Mouse (Mus musculus) adrenal gland, adult 10 weeks (tissue): ENCODE measurements around the gene Gm5725. TPM values are rescaled to one million over a fixed set of nuclear protein-coding genes. Genes with fewer than 3 reads are reported as not detected.

Experiments used
- polyA plus RNA-seq: library from polyadenylated mRNA; stranded (reverse); fragments of 350-450 nt; fragmentation: Illumina TruSeq; extraction: RNeasy Lipid Tissue Mini Kit (QIAGEN cat#74804); gene quantifications from one replicate; pipeline ENCODE4 v1.2.3, GENCODE M21; 2014; ENCODE audit warnings: low read depth, low replicate concordance

The Gm5725 gene
- polyA plus RNA-seq = not detected

DNA sequence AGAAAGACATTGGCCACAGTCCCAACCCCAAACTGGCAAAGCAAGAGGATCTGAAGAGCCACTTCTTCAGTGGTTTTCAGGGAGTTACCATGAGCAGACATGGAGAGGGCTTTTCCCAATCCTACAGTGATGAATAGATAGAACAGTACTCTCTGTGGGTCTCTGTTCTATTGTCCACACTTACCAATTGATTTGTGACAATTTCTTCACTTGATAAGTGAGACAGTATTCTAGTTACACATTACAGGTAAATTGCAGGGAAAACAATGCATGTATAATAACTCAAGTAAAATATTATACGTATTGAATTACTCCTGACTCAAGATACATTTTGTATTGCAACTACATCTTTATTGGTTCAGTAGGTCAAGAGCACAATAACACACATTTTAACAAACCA is at the start of gene Gm5725:
TSS of gene Gm5725 (minus strand) at position 101 of the 400 bp plus-strand sequence.

DNA sequence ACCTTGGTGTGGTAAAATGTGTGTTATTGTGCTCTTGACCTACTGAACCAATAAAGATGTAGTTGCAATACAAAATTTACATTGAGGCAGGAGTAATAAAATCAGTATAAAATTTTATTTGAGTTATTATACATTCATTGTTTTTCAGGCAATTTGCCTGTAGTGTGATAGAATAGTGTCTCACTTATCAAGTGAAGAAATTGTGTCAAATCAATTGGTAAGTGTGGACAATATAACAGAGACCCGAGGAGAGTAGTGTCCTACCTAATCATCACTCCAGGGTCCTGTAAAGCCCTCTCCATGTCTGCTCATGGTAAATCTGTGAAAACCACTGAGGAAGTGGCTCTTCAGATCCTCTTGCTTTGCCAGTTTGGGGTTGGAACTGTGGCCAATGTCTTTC is 12.0 kb downstream of the Gm5725 start, which contains the start of gene Vmn1r135:
TSS of gene Vmn1r135 (plus strand) at position 301 of the 400 bp plus-strand sequence.

DNA sequence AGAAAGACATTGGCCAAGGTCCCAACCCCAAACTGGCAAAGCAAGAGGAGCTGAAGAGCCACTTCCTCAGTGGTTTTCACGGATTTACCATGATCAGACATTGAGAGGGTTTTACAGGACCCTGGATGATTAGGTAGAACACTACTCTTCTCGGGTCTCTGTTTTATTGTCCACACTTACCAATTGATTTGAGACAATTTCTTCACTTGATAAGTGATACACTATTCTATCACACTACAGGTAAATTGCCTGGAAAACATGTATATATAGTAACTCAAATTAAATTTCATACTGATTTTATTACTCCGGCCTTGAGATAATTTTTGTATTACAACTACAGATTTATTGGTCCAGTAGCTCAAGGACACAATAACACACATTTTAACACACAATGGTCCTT is 47.4 kb downstream of the Gm5725 start, which contains the start of gene Gm4177:
TSS of gene Gm4177 (minus strand) at position 101 of the 400 bp plus-strand sequence.

Other genes starting within 250 kb of the Gm5725 start
- not detected for gene Vmn1r132, start 230.2 kb downstream of the Gm5725 start, polyA plus RNA-seq
- not detected for gene Gm4175, start 82.8 kb downstream of the Gm5725 start, polyA plus RNA-seq
- gene Gm4177, start 47.5 kb downstream of the Gm5725 start, polyA plus RNA-seq = not detected
- not detected for gene Vmn1r135, start 11.9 kb downstream of the Gm5725 start, polyA plus RNA-seq
- gene Gm5891, start 77.0 kb upstream of the Gm5725 start, polyA plus RNA-seq = not detected
- gene Vmn1r137, start 150.3 kb upstream of the Gm5725 start, polyA plus RNA-seq = not detected
- gene Vmn1r138, start 184.6 kb upstream of the Gm5725 start, polyA plus RNA-seq = not detected
- not detected for gene Gm6176, start 212.0 kb upstream of the Gm5725 start, polyA plus RNA-seq
- gene Vmn1r139, start 224.8 kb upstream of the Gm5725 start, polyA plus RNA-seq = not detected